Mouse (Mus musculus) intestine, postnatal 0 days (tissue): ENCODE data around the gene Mrap2. TPM values are rescaled to one million over a fixed set of nuclear protein-coding genes. Genes with fewer than 3 reads are reported as not detected.

Experiments used
- ATAC-seq: fragments of 200-750 bp; cut with Nextera tagmentation; 2 replicates; pipeline ENCODE4 v1.8.0; 2017; ENCODE audit warnings: mild to moderate bottlenecking, moderate TSS enrichment, moderate library complexity
- H3K27ac ChIP-seq: fragments of 300-500 bp; sonication (generic); 2 replicates; pipeline ENCODE4 v1.5.1; 2014; ENCODE audit warnings: mild to moderate bottlenecking, low read depth, low read length, moderate library complexity
- H3K27me3 ChIP-seq: fragments of 300-500 bp; sonication (generic); replicated peaks from 2 replicates; pipeline ENCODE4 v1.6.1; 2014; ENCODE audit warnings: low read length, mixed read lengths; ENCODE audit not compliant: control insufficient read depth, insufficient read depth
- H3K36me3 ChIP-seq: fragments of 300-500 bp; sonication (generic); 2 replicates; pipeline ENCODE4 v1.6.1; 2014; ENCODE audit warnings: mild to moderate bottlenecking, moderate library complexity; ENCODE audit not compliant: control insufficient read depth, insufficient read depth
- H3K4me1 ChIP-seq: fragments of 300-500 bp; sonication (generic); replicated peaks from 2 replicates; pipeline ENCODE4 v1.6.1; 2014; ENCODE audit warnings: antibody characterized with exemption, low read length, mixed read lengths; ENCODE audit not compliant: control insufficient read depth, insufficient read depth
- H3K4me2 ChIP-seq: fragments of 300-500 bp; sonication (generic); replicated peaks from 2 replicates; pipeline ENCODE4 v1.6.1; 2014; ENCODE audit warnings: low read depth, mild to moderate bottlenecking, moderate library complexity
- H3K4me3 ChIP-seq: fragments of 300-500 bp; sonication (generic); 2 replicates; pipeline ENCODE4 v1.5.1; 2014; ENCODE audit warnings: low read depth, low read length
- H3K9ac ChIP-seq: fragments of 300-500 bp; sonication (generic); 2 replicates; pipeline ENCODE4 v1.6.1; 2014; ENCODE audit warnings: mild to moderate bottlenecking, low read depth, low read length
- H3K9me3 ChIP-seq: fragments of 300-500 bp; sonication (generic); 2 replicates; pipeline ENCODE4 v1.6.1; 2016; ENCODE audit warnings: mixed run types; ENCODE audit not compliant: control insufficient read depth
- CTCF ChIP-seq: sonication (generic); IDR thresholded peaks from 2 replicates; pipeline ENCODE4 v1.5.1; 2016; ENCODE audit warnings: low read depth, mild to moderate bottlenecking, control low read depth, antibody characterized with exemption, moderate library complexity
- WGBS: fragments of 180-500 bp; shearing (Covaris S2); extraction: QIAGEN DNeasy Blood & Tissue Kit; methylation state at CpG from one replicate; pipeline ENCODE4 v1.1.7; 2014; 5-methylcytosine and 5-hydroxymethylcytosine counted together
- polyA plus RNA-seq: library from polyadenylated mRNA; unstranded; fragments of >200 nt; fragmentation: Nextera tagmentation; extraction: Ambion mirVana; gene quantifications from 2 replicates; pipeline ENCODE4 v1.2.1, GENCODE M21; 2015

The Mrap2 gene
- polyA plus RNA-seq, 1 experiment from 2014 or later: 0.30 TPM

GRCm38 (mm10) chr9:87168051-87168450, 23.9 kb downstream of the Mrap2 start:
- no peaks in the 10 kb centered on the region for H3K9me3 ChIP-seq

GRCm38 (mm10) chr9:87169144-87169543, 25.0 kb downstream of the Mrap2 start:
- Histone ChIP-seq H3K9me3 (no peaks in the 10 kb centered on the region), H3K4me1 (no peaks in the 10 kb centered on the region), H3K9ac (no peak overlapping the region), H3K36me3 (no peaks in the 10 kb centered on the region), H3K4me2 (no peak overlapping the region), H3K4me3 (no peak overlapping the region), H3K27me3 (no peaks in the 10 kb centered on the region), H3K27ac (no peak overlapping the region)
- no peak for ATAC-seq
- WGBS: 87% methylated on average over 12 of the region's 12 CpGs
- TF ChIP-seq CTCF: no peak

More at GRCm38 (mm10) chr9:87168051-87168450, 23.9 kb downstream of the Mrap2 start:
- no peak for TF ChIP-seq CTCF
- no peak overlapping the region for H3K4me2 ChIP-seq
- no peak for ATAC-seq
- no peak overlapping the region for H3K4me3 ChIP-seq
- no peaks in the 10 kb centered on the region for H3K36me3 ChIP-seq
- H3K27me3 ChIP-seq: no peaks in the 10 kb centered on the region
- no peak overlapping the region for H3K9ac ChIP-seq
- 55% methylated on average over 3 of the region's 3 CpGs for WGBS
- no peaks in the 10 kb centered on the region for H3K4me1 ChIP-seq
- H3K27ac ChIP-seq: no peak overlapping the region

- Histone ChIP-seq H3K4me2 (no peak overlapping the region), H3K27me3 (no peaks in the 10 kb centered on the region), H3K36me3 (no peaks in the 10 kb centered on the region), H3K4me3 (no peak overlapping the region), H3K27ac (no peak overlapping the region), H3K9ac (no peak overlapping the region), H3K4me1 (no peaks in the 10 kb centered on the region), H3K9me3 (no peaks in the 10 kb centered on the region)
- no peak for ATAC-seq
- 79% methylated on average over 3 of the region's 3 CpGs for WGBS
- TF ChIP-seq CTCF: no peak
Measured at GRCm38 (mm10) chr9:87170891-87171290, 26.8 kb downstream of the Mrap2 start.

GRCm38 (mm10) chr9:87171517-87171916, 27.4 kb downstream of the Mrap2 start:
- Histone ChIP-seq H3K9me3 (no peaks in the 10 kb centered on the region), H3K4me2 (no peak overlapping the region), H3K36me3 (no peaks in the 10 kb centered on the region), H3K4me1 (no peaks in the 10 kb centered on the region), H3K4me3 (no peak overlapping the region), H3K9ac (no peak overlapping the region), H3K27me3 (no peaks in the 10 kb centered on the region), H3K27ac (no peak overlapping the region)
- no peak for TF ChIP-seq CTCF
- WGBS: 75% methylated on average over 3 of the region's 3 CpGs
- no peak for ATAC-seq

GRCm38 (mm10) chr9:87178534-87178933, 34.4 kb downstream of the Mrap2 start:
- Histone ChIP-seq H3K36me3 (no peaks in the 10 kb centered on the region), H3K27me3 (no peaks in the 10 kb centered on the region), H3K4me2 (no peak overlapping the region), H3K9ac (no peak overlapping the region), H3K27ac (no peak overlapping the region), H3K4me3 (no peak overlapping the region), H3K4me1 (no peaks in the 10 kb centered on the region), H3K9me3 (no peaks in the 10 kb centered on the region)
- ATAC-seq: no peak
- TF ChIP-seq CTCF: no peak
- WGBS: 51% methylated on average over 7 of the region's 7 CpGs

GRCm38 (mm10) chr9:87182231-87182630, 38.1 kb downstream of the Mrap2 start:
- no peak for TF ChIP-seq CTCF
- H3K27me3 ChIP-seq: no peaks in the 10 kb centered on the region
- H3K9me3 ChIP-seq: no peaks in the 10 kb centered on the region
- H3K27ac ChIP-seq: no peak overlapping the region
- H3K4me3 ChIP-seq: no peak overlapping the region
- WGBS: 88% methylated on average over 10 of the region's 10 CpGs
- H3K36me3 ChIP-seq: no peaks in the 10 kb centered on the region
- no peak for ATAC-seq
- no peak overlapping the region for H3K4me2 ChIP-seq
- H3K4me1 ChIP-seq: no peaks in the 10 kb centered on the region
- no peak overlapping the region for H3K9ac ChIP-seq

- ATAC-seq: no peak
- no peaks in the 10 kb centered on the region for H3K9me3 ChIP-seq
- H3K4me3 ChIP-seq: no peak overlapping the region
- H3K27ac ChIP-seq: no peak overlapping the region
- no peak for TF ChIP-seq CTCF
- no peak overlapping the region for H3K4me2 ChIP-seq
- H3K9ac ChIP-seq: no peak overlapping the region
- H3K27me3 ChIP-seq: no peaks in the 10 kb centered on the region
- 83% methylated on average over 4 of the region's 4 CpGs for WGBS
- no peaks in the 10 kb centered on the region for H3K4me1 ChIP-seq
- peaks cover 18% of the 10 kb centered on the region for H3K36me3 ChIP-seq
Measured at GRCm38 (mm10) chr9:87187336-87187735, 43.2 kb downstream of the Mrap2 start.
